Mouse (Mus musculus) MEL (cell line): Measurements from ENCODE around the gene Ggct. TPM values are rescaled to one million over a fixed set of nuclear protein-coding genes. Genes with fewer than 3 reads are reported as not detected.

Experiments used
- DNase-seq: peaks from one replicate; pipeline ENCODE4 v3.0.0; 2011; ENCODE audit warnings: low read depth, low spot score
- H3K27ac ChIP-seq: 2 replicates; pipeline ENCODE4 v1.5.1; 2012; ENCODE audit warnings: low read depth, mild to moderate bottlenecking, control low read depth, low read length, moderate library complexity; ENCODE audit not compliant: control insufficient read depth
- H3K27me3 ChIP-seq, 2 experiments: fragments of 150-350 bp in 1 of 2; sonication (generic) in 1 of 2; 2 replicates each; pipeline ENCODE4 v1.6.1; 2012; ENCODE audit warnings: low read length in 2 of 2, mild to moderate bottlenecking in 2 of 2, improper control_type of control experiment in 1 of 2, moderate library complexity in 1 of 2; ENCODE audit not compliant: insufficient read depth in 2 of 2, control insufficient read depth in 1 of 2
- H3K36me3 ChIP-seq, 2 experiments: 2 replicates each; pipeline ENCODE4 v1.6.1; 2012 to 2014; ENCODE audit warnings: low read length in 2 of 2, improper control_type of control experiment in 1 of 2, inconsistent platforms in 1 of 2, mild to moderate bottlenecking in 1 of 2; ENCODE audit not compliant: insufficient read depth in 2 of 2, control insufficient read depth in 1 of 2
- H3K4me1 ChIP-seq, 2 experiments: fragments of 150-350 bp in 1 of 2; sonication (generic) in 1 of 2; 2 replicates each; pipeline ENCODE4 v1.6.1; 2012; ENCODE audit warnings: low read length in 2 of 2, improper control_type of control experiment in 1 of 2, mild to moderate bottlenecking in 1 of 2; ENCODE audit not compliant: insufficient read depth in 2 of 2, control insufficient read depth in 1 of 2
- H3K4me3 ChIP-seq, 2 experiments: fragments of 150-350 bp in 1 of 2; sonication (generic) in 1 of 2; 2 replicates each; pipeline ENCODE4 v1.5.1; 2012; ENCODE audit warnings: low read depth in 2 of 2, low read length in 2 of 2, mild to moderate bottlenecking in 2 of 2, moderate library complexity in 2 of 2, control low read depth in 1 of 2, improper control_type of control experiment in 1 of 2; ENCODE audit not compliant: control insufficient read depth in 1 of 2, insufficient read depth in 1 of 2
- H3K79me2 ChIP-seq: 2 replicates; pipeline ENCODE4 v1.6.1; 2012; ENCODE audit warnings: mild to moderate bottlenecking, low read length, moderate library complexity; ENCODE audit not compliant: control insufficient read depth, poor library complexity, insufficient read depth
- H3K9ac ChIP-seq: 2 replicates; pipeline ENCODE4 v1.6.1; 2012; ENCODE audit warnings: low read depth, mild to moderate bottlenecking, control low read depth, low read length, moderate library complexity; ENCODE audit not compliant: control insufficient read depth, poor library complexity, severe bottlenecking
- H3K9me3 ChIP-seq: fragments of 150-350 bp; sonication (generic); replicated peaks from 2 replicates; pipeline ENCODE4 v1.6.1; 2012; ENCODE audit warnings: mild to moderate bottlenecking, low read length, improper control_type of control experiment, moderate library complexity; ENCODE audit not compliant: insufficient read depth
- BHLHE40 ChIP-seq: IDR thresholded peaks from 2 replicates; pipeline ENCODE4 v1.6.1; 2012; ENCODE audit warnings: low read depth, mild to moderate bottlenecking, inconsistent platforms, low read length, improper control_type of control experiment, borderline replicate concordance
- CHD2 ChIP-seq: IDR thresholded peaks from 2 replicates; pipeline ENCODE4 v1.6.1; 2011; ENCODE audit warnings: low read length, improper control_type of control experiment
- CTCF ChIP-seq, 3 experiments: IDR thresholded peaks in 2 of 3; conservative IDR thresholded peaks in 1 of 3; 2 replicates each; pipeline ENCODE4 v1.5.1; 2011 to 2012; ENCODE audit warnings: low read length in 3 of 3, low read depth in 2 of 3, mild to moderate bottlenecking in 2 of 3, improper control_type of control experiment in 1 of 3, inconsistent platforms in 1 of 3, mixed read lengths in 1 of 3, moderate library complexity in 1 of 3; ENCODE audit not compliant: control insufficient read depth in 1 of 3, insufficient read depth in 1 of 3, poor library complexity in 1 of 3, severe bottlenecking in 1 of 3
- E2F4 ChIP-seq: IDR thresholded peaks from 2 replicates; pipeline ENCODE4 v1.6.1; 2011; ENCODE audit warnings: low read depth, low read length, improper control_type of control experiment, borderline replicate concordance
- ELF1 ChIP-seq: IDR thresholded peaks from 2 replicates; pipeline ENCODE4 v1.6.1; 2014; ENCODE audit warnings: low read depth, mild to moderate bottlenecking, inconsistent platforms, low read length, improper control_type of control experiment, moderate library complexity
- EP300 ChIP-seq, 2 experiments: IDR thresholded peaks; 2 replicates each; pipeline ENCODE4 v1.6.1; 2011; ENCODE audit warnings: improper control_type of control experiment in 2 of 2, low read length in 2 of 2, low read depth in 1 of 2, mild to moderate bottlenecking in 1 of 2
- ETS1 ChIP-seq: IDR thresholded peaks from 2 replicates; pipeline ENCODE4 v1.6.1; 2012; ENCODE audit warnings: low read depth, mild to moderate bottlenecking, inconsistent platforms, low read length, improper control_type of control experiment, moderate library complexity
- GABPA ChIP-seq: IDR thresholded peaks from 2 replicates; pipeline ENCODE4 v1.6.1; 2012; ENCODE audit warnings: low read depth, mild to moderate bottlenecking, inconsistent platforms, low read length, improper control_type of control experiment, moderate library complexity
- GATA1 ChIP-seq: IDR thresholded peaks from 2 replicates; pipeline ENCODE4 v1.6.1; 2011; ENCODE audit warnings: low read depth, low read length, improper control_type of control experiment
- KAT2A ChIP-seq: conservative IDR thresholded peaks from 2 replicates; pipeline ENCODE4 v1.6.1; 2012; ENCODE audit warnings: low read depth, low read length, improper control_type of control experiment, inconsistent platforms
- MAFK ChIP-seq: IDR thresholded peaks from 2 replicates; pipeline ENCODE4 v1.6.1; 2011; ENCODE audit warnings: low read depth, mild to moderate bottlenecking, low read length, improper control_type of control experiment, borderline replicate concordance
- MYB ChIP-seq: IDR thresholded peaks from 2 replicates; pipeline ENCODE4 v1.6.1; 2011; ENCODE audit warnings: mild to moderate bottlenecking, low read depth, low read length, improper control_type of control experiment
- NRF1 ChIP-seq: IDR thresholded peaks from 2 replicates; pipeline ENCODE4 v1.6.1; 2014; ENCODE audit warnings: low read depth, mild to moderate bottlenecking, inconsistent platforms, low read length, improper control_type of control experiment, moderate library complexity; ENCODE audit not compliant: poor library complexity, insufficient read depth, severe bottlenecking
- POLR2A ChIP-seq, 2 experiments: IDR thresholded peaks; 2 replicates each; pipeline ENCODE4 v1.6.1; 2011 to 2012; ENCODE audit warnings: low read length in 2 of 2, mild to moderate bottlenecking in 2 of 2, control low read depth in 1 of 2, improper control_type of control experiment in 1 of 2, low read depth in 1 of 2, moderate library complexity in 1 of 2; ENCODE audit not compliant: control insufficient read depth in 1 of 2, insufficient read depth in 1 of 2, poor library complexity in 1 of 2
- POLR2AphosphoS2 ChIP-seq: IDR thresholded peaks from 2 replicates; pipeline ENCODE4 v1.6.1; 2011; ENCODE audit warnings: low read length, improper control_type of control experiment
- RAD21 ChIP-seq: IDR thresholded peaks from 2 replicates; pipeline ENCODE4 v1.6.1; 2011; ENCODE audit warnings: mild to moderate bottlenecking, low read depth, low read length, improper control_type of control experiment
- SIN3A ChIP-seq: IDR thresholded peaks from 2 replicates; pipeline ENCODE4 v1.6.1; 2012; ENCODE audit warnings: low read length, improper control_type of control experiment, inconsistent platforms
- SMC3 ChIP-seq: IDR thresholded peaks from 2 replicates; pipeline ENCODE4 v1.6.1; 2011; ENCODE audit warnings: low read depth, low read length, improper control_type of control experiment
- TAL1 ChIP-seq: IDR thresholded peaks from 2 replicates; pipeline ENCODE4 v1.6.1; 2012; ENCODE audit warnings: mild to moderate bottlenecking, inconsistent platforms, low read length, moderate library complexity, mixed read lengths
- TBP ChIP-seq: IDR thresholded peaks from 2 replicates; pipeline ENCODE4 v1.8.0; 2011; ENCODE audit warnings: low read depth, low read length, improper control_type of control experiment
- TCF12 ChIP-seq: IDR thresholded peaks from 2 replicates; pipeline ENCODE4 v1.6.1; 2014; ENCODE audit warnings: low read depth, mild to moderate bottlenecking, inconsistent platforms, low read length, improper control_type of control experiment, moderate library complexity
- UBTF ChIP-seq: IDR thresholded peaks from 2 replicates; pipeline ENCODE4 v1.6.1; 2012; ENCODE audit warnings: low read depth, mild to moderate bottlenecking, inconsistent platforms, low read length, improper control_type of control experiment, moderate library complexity, borderline replicate concordance; ENCODE audit not compliant: insufficient read depth
- USF2 ChIP-seq, 2 experiments: IDR thresholded peaks; 2 replicates each; pipeline ENCODE4 v1.6.1; 2011 to 2012; ENCODE audit warnings: improper control_type of control experiment in 2 of 2, low read length in 2 of 2, borderline replicate concordance in 1 of 2, inconsistent platforms in 1 of 2, low read depth in 1 of 2, mild to moderate bottlenecking in 1 of 2; ENCODE audit not compliant: insufficient read depth in 1 of 2
- ZC3H11A ChIP-seq: IDR thresholded peaks from 2 replicates; pipeline ENCODE4 v1.6.1; 2012; ENCODE audit warnings: low read depth, mild to moderate bottlenecking, inconsistent platforms, low read length, improper control_type of control experiment
- ZKSCAN1 ChIP-seq: IDR thresholded peaks from 2 replicates; pipeline ENCODE4 v1.6.1; 2012; ENCODE audit warnings: low read depth, mild to moderate bottlenecking, inconsistent platforms, low read length, improper control_type of control experiment, moderate library complexity
- polyA plus RNA-seq, 2 experiments: library from polyadenylated mRNA; stranded (reverse) in 1 of 2; unstranded in 1 of 2; fragments of >175 nt in 1 of 2; fragments of >200 nt in 1 of 2; gene quantifications; 2 replicates each; pipeline versions ENCODE4 v1.2.1 to v1.2.4; 2012; ENCODE audit warnings: low replicate concordance in 2 of 2, low read depth in 1 of 2; ENCODE audit not compliant: insufficient read length in 2 of 2, insufficient read depth in 1 of 2, missing spikeins in 1 of 2
- total RNA-seq: library from RNA; depleted of rRNA; stranded (reverse); fragments of 300-350 nt; gene quantifications from 2 replicates; pipeline ENCODE4 v1.2.3, GENCODE M21; 2012

The Ggct gene
- total and polyA plus RNA-seq, 3 experiments, result 23.7 to 41.6 TPM; not detected in 1

DNA sequence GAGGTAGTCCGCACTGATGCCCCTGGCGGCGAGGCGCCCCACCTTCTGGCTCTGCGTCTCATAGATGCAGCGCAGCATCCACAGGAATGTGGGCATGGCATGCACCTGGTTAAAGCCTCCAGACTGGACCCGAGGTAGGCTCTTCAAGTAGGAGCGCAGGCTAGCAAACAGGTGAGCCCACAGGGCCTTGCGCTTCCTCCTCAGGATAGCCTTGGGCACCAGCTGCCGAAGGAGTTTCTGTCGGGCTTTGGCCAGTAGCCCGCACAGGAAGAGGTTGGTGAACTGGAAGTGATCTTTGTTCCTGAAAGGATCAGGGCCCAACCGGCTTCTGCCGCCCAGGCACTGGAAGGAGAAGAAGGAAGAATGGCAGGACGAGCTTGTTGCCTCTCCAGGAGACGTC, 49.5 kb downstream of the Ggct start:
- Histone ChIP-seq H3K9me3 (no peaks in the 10 kb centered on the region), H3K79me2 (no peaks in the 10 kb centered on the region), H3K36me3 (no peaks in the 10 kb centered on the region), H3K4me3 (no peak overlapping the region), H3K4me1 (no peaks in the 10 kb centered on the region)
- DNase-seq, result no peak
- TF ChIP-seq UBTF (no peak), GABPA (no peak), GATA1 (no peak), CTCF (IDR thresholded peaks at IDR 0.05 in 2 of 3, conservative IDR thresholded peaks at IDR 0.05 in 1 of 3; ENCODE audit: control insufficient read depth in 1 of 3, insufficient read depth in 1 of 3, low read depth in 2 of 3, low read length in 3 of 3, poor library complexity in 1 of 3, severe bottlenecking in 1 of 3) (no peak), POLR2AphosphoS2 (no peak), ETS1 (no peak), ZKSCAN1 (no peak), TBP (no peak), TAL1 (no peak), USF2 (IDR thresholded peaks at IDR 0.05; ENCODE audit: borderline replicate concordance in 1 of 2, insufficient read depth in 1 of 2, low read depth in 1 of 2, low read length in 2 of 2) (no peak), NRF1 (no peak), ELF1 (no peak)
- TF ChIP-seq, all 39 proteins: peak for 0
- no peak overlapping the region for H3K9ac ChIP-seq
- H3K27ac ChIP-seq, result no peak overlapping the region
- no peaks in the 10 kb centered on the region for H3K27me3 ChIP-seq

DNA sequence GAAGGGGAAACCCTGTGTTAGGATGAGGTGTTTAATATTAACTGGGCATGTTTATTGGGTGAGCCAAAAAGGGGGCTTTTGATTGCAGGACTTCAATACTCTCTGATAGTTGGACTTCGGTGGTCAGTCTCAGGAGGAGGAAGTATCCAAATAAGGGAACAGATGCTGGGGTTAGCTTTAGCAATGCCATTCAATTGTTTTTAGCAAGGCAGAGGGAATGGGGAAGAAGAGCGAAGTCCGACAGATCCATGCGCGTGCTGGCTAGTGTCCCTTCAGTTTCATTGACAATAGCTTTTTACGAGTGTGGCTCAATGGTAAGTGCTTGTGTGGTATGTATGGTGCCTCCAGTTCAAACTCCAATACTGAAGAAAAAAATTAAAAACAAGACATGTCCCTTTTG, 51.6 kb downstream of the Ggct start:
- Histone ChIP-seq H3K4me1 (peaks cover 0 to 1% of the 10 kb centered on the region in 2 experiments; a peak in 1 of 4 replicates), H3K79me2 (no peaks in the 10 kb centered on the region), H3K27me3 (no peaks in the 10 kb centered on the region), H3K4me3 (no peak overlapping the region), H3K36me3 (no peaks in the 10 kb centered on the region), H3K9ac (no peak overlapping the region), H3K9me3 (no peaks in the 10 kb centered on the region), H3K27ac (no peak overlapping the region)
- TF ChIP-seq POLR2A (IDR thresholded peaks at IDR 0.05; ENCODE audit: control insufficient read depth in 1 of 2, insufficient read depth in 1 of 2, low read depth in 1 of 2, low read length in 2 of 2, poor library complexity in 1 of 2) (no peak), TAL1 (no peak), MYB (no peak), POLR2AphosphoS2 (no peak), EP300 (IDR thresholded peaks at IDR 0.05; ENCODE audit: low read depth in 1 of 2, low read length in 2 of 2) (no peak), SMC3 (no peak), RAD21 (no peak), ZC3H11A (no peak), KAT2A (no peak), BHLHE40 (no peak), E2F4 (no peak), MAFK (no peak), TBP (no peak), CHD2 (no peak), USF2 (IDR thresholded peaks at IDR 0.05; ENCODE audit: borderline replicate concordance in 1 of 2, insufficient read depth in 1 of 2, low read depth in 1 of 2, low read length in 2 of 2) (no peak), GABPA (no peak), TCF12 (no peak), SIN3A (no peak)
- no peak for DNase-seq
